Comparison of ENCODE assay signal across 11 mouse cellular contexts in the genomic region with DNA sequence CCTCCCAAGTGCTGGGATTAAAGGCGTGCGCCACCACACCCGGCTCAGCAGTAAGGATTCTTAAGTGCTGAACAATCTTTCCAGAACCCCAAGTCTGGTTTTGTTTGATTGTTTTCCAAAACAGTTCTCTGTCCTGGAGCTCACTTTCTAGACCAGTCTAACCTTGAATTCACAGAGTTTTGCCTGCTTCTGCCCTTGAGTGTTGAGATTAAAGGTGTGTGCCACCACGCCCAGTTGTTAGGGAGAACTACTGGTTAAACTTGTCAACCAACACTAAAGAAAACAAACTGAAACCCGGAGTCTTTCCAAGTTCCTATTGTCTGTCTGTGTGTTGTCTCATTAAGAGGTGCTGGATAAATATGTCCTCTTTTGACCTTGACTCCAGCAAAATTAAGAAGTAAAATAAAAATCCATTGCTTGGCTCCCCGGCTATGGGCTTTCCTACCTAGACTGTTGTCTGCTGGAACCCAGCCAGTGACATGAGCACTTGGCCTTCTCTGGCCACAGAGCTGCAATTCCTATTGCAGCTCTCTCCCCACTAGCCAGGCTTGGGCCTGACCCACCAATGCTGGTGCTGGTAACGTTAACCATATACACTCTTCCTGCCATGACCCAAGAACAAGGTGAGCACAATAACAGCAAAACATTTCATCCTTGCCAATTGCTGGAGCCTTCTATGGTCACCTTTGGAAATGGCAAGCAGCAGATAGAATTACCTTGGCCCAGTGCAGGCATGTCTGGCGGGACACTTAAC. TPM values are rescaled to one million over a fixed set of nuclear protein-coding genes. Genes with fewer than 3 reads are reported as not detected.
DNase-seq lines count a peak whose midpoint lies in the region.
"Had no signal": no experiment of that assay in that cellular context is flagged by ENCODE, and none has a peak within 500 bp of the region (broad histone marks: within the 10 kb centered on the region; RNA-seq: fewer than 3 reads in every experiment).

No protein-coding gene starts in this region.

- no peaks in the 10 kb centered on the region for H3K36me3 ChIP-seq in hindbrain, embryonic 10.5 days
- H3K36me3 ChIP-seq: limb, embryonic 12.5 days; stomach, embryonic 15.5 days had no signal

- no peaks in the 10 kb centered on the region for H3K9me3 ChIP-seq in hindbrain, embryonic 10.5 days
- H3K9me3 ChIP-seq: limb, embryonic 12.5 days; stomach, embryonic 15.5 days had no signal

- no peak overlapping the region for H3K27ac ChIP-seq in hindbrain, embryonic 10.5 days
- H3K27ac ChIP-seq: limb, embryonic 12.5 days; stomach, embryonic 15.5 days had no signal

- no peak overlapping the region for H3K4me3 ChIP-seq in hindbrain, embryonic 10.5 days
- H3K4me3 ChIP-seq: limb, embryonic 12.5 days; stomach, embryonic 15.5 days had no signal

- intact Hi-C loops in heart, postnatal 14 days (cut with DNase I): no loop called here

- no peaks in the 10 kb centered on the region for H3K27me3 ChIP-seq in hindbrain, embryonic 10.5 days (ENCODE audit: insufficient read depth, poor library complexity, severe bottlenecking)
- H3K27me3 ChIP-seq: limb, embryonic 12.5 days; stomach, embryonic 15.5 days had no signal

- DNase-seq in adrenal gland, adult (ENCODE audit: inconsistent age in 2 of 2, low spot score in 1 of 2): peak; percentile 34 to 74
- no peak for DNase-seq in adrenal gland, postnatal 4 days (ENCODE audit: low spot score in 2 of 2)
- DNase-seq in kidney, postnatal 10 days: peak; percentile 27
- DNase-seq in kidney, postnatal 4 days: no peak
- DNase-seq in adrenal gland, postnatal 25 days: peak; percentile 31
- peak; percentile 31 to 42 for DNase-seq in heart, postnatal 14 days
- DNase-seq in thymus, postnatal 4 days: no peak
- DNase-seq in hindbrain, embryonic 10.5 days (ENCODE audit: low spot score): no peak
- DNase-seq: right cerebral cortex, postnatal 14 days had no signal

- 92% methylated on average over 8 of the region's 8 CpGs for WGBS in hindbrain, embryonic 10.5 days

- H3K4me1 ChIP-seq in hindbrain, embryonic 10.5 days (replicated peaks): no peaks in the 10 kb centered on the region
- H3K4me1 ChIP-seq: stomach, embryonic 15.5 days had no signal

RNA-seq across cellular contexts. Expression of a gene that starts 51.1 kb away (rescaled TPM):
- total RNA-seq in adrenal gland, postnatal 4 days (2021): 10 to 100 TPM; 44.4 to 51.1 TPM
- 72.2 and 72.8 TPM in 2 replicates for total RNA-seq in adrenal gland, postnatal 25 days (2021)
- 100 to 1,000 TPM; 137 to 150 TPM for total RNA-seq in heart, postnatal 14 days (2021)
- polyA plus RNA-seq in hindbrain, embryonic 10.5 days (2016; fragmentation: Nextera tagmentation; extraction: Ambion mirVana): 1.1 and 1.2 TPM in 2 replicates

Comparison
In these comparisons a context has a peak if more than half of its experiments do, and no peak if none do; other contexts are left out.
1. DNase-seq: peak in adrenal gland, adult (2 of 2), kidney, postnatal 10 days (single experiment), adrenal gland, postnatal 25 days (single experiment) and heart, postnatal 14 days (2 of 2); none in adrenal gland, postnatal 4 days (0 of 2), kidney, postnatal 4 days (0 of 2), thymus, postnatal 4 days (single experiment) and hindbrain, embryonic 10.5 days (single experiment).